Mouse (Mus musculus) myocyte (in vitro differentiated cells): ENCODE data around the gene 1700012B09Rik.

Experiments used
- E2F4 ChIP-seq: IDR thresholded peaks from one replicate; pipeline ENCODE4 v1.6.1; 2011; ENCODE audit warnings: mild to moderate bottlenecking, control low read depth, moderate library complexity; ENCODE audit not compliant: insufficient read depth
- MAX ChIP-seq: IDR thresholded peaks from one replicate; pipeline ENCODE4 v1.6.1; 2011; ENCODE audit warnings: low read depth, mild to moderate bottlenecking, control low read depth
- MYOD1 ChIP-seq, 3 experiments: IDR thresholded peaks; one replicate each; pipeline ENCODE4 v1.6.1; 2011; ENCODE audit warnings: control low read depth in 2 of 3, low read depth in 2 of 3, mild to moderate bottlenecking in 2 of 3, moderate library complexity in 1 of 3; ENCODE audit not compliant: insufficient read length in 2 of 3, control insufficient read depth in 1 of 3
- MYOG ChIP-seq, 3 experiments: IDR thresholded peaks; one replicate each; pipeline ENCODE4 v1.6.1; 2011; ENCODE audit warnings: control low read depth in 2 of 3, low read depth in 2 of 3, mild to moderate bottlenecking in 2 of 3; ENCODE audit not compliant: insufficient read length in 2 of 3, control insufficient read depth in 1 of 3, insufficient read depth in 1 of 3
- POLR2A ChIP-seq: IDR thresholded peaks from one replicate; pipeline ENCODE4 v1.6.1; 2011; ENCODE audit warnings: low read depth, mild to moderate bottlenecking, control low read depth, moderate library complexity; ENCODE audit not compliant: insufficient read length
- POLR2AphosphoS2 ChIP-seq: IDR thresholded peaks from one replicate; pipeline ENCODE4 v1.6.1; 2011; ENCODE audit warnings: low read depth, control low read depth; ENCODE audit not compliant: insufficient read length
- REST ChIP-seq: IDR thresholded peaks from one replicate; pipeline ENCODE4 v1.6.1; 2011; ENCODE audit warnings: mild to moderate bottlenecking, control low read depth, moderate library complexity; ENCODE audit not compliant: insufficient read depth, insufficient read length
- SRF ChIP-seq: IDR thresholded peaks from one replicate; pipeline ENCODE4 v1.6.1; 2011; ENCODE audit warnings: low read depth; ENCODE audit not compliant: control insufficient read depth, insufficient read length
- TCF12 ChIP-seq: IDR thresholded peaks from one replicate; pipeline ENCODE4 v1.6.1; 2011; ENCODE audit warnings: mild to moderate bottlenecking, control low read depth; ENCODE audit not compliant: poor library complexity, insufficient read depth, severe bottlenecking
- TCF3 ChIP-seq: IDR thresholded peaks from one replicate; pipeline ENCODE4 v1.6.1; 2011; ENCODE audit warnings: low read depth, control low read depth; ENCODE audit not compliant: insufficient read length
- USF1 ChIP-seq: IDR thresholded peaks from one replicate; pipeline ENCODE4 v1.6.1; 2011; ENCODE audit warnings: low read depth, mild to moderate bottlenecking, control low read depth, moderate library complexity

DNA sequence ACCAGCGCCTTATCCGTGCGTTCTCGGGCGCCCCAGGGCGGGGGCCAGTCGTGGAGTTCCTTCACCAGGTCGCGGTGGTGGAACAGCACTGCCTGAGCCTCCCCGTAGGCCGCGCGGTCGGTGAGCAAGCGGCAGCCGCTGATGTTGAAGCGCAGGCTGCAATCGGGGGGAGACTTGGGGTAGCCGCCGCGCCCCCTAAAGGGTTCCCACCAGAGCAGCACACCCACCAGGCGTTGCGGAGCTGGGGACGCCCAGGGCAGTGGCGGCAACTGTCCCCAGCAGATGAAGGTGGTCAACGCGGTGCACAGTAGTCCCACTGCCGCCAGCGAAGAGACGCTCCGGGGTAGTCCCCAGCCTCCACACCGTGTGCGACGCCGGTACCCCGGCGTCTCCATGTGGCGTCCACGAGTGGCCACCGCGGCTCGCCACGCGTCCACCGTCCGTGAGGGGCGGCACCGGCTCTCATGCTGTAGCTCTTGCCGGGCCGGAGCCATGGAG lies 19.3 kb downstream of the 1700012B09Rik start:
- no peak for TF ChIP-seq USF1
- peak in 1 of 3 experiments; percentile 1 for TF ChIP-seq MYOG (IDR thresholded peaks at IDR 0.05; ENCODE audit: control insufficient read depth in 1 of 3, insufficient read depth in 1 of 3, insufficient read length in 2 of 3, low read depth in 2 of 3)
- no peak for TF ChIP-seq TCF3
- TF ChIP-seq MAX: no peak
- no peak for TF ChIP-seq POLR2A
- TF ChIP-seq TCF12: no peak
- TF ChIP-seq MYOD1 (IDR thresholded peaks at IDR 0.05; ENCODE audit: control insufficient read depth in 1 of 3, insufficient read length in 2 of 3, low read depth in 2 of 3): no peak
- TF ChIP-seq POLR2AphosphoS2: no peak
- TF ChIP-seq REST: no peak
- no peak for TF ChIP-seq E2F4
- no peak for TF ChIP-seq SRF
